Mouse (Mus musculus): Measurements from ENCODE around the gene Pnkp. TPM values are rescaled to one million over a fixed set of nuclear protein-coding genes. Genes with fewer than 3 reads are reported as not detected.

Pnkp gene
- polyA plus RNA-seq (2015; fragmentation: Nextera tagmentation; extraction: Ambion mirVana): 29.7 and 29.8 TPM in 2 replicates

GRCm38 (mm10) chr7:44857042-44857552 lies at the start of gene Pnkp:
TSS of gene Pnkp (plus strand) at chr7:44857139.
- H3K27me3 ChIP-seq: no peaks in the 10 kb centered on the region
- peak within 1 kb of the TSS; percentile 91 for H3K4me2 ChIP-seq
- ATAC-seq (ENCODE audit: insufficient number of reproducible peaks, low FRiP score, low TSS enrichment, low read depth): peak; percentile 31
- peaks cover 70% of the 10 kb centered on the region for H3K4me1 ChIP-seq
- peak within 1 kb of the TSS; percentile 95 for H3K27ac ChIP-seq
- WGBS: under 1% methylated on average over 32 of the region's 32 CpGs
- H3K9ac ChIP-seq: peak within 1 kb of the TSS; percentile 76
- peak within 1 kb of the TSS; percentile 68 for H3K4me3 ChIP-seq
- peaks cover 20% of the 10 kb centered on the region for H3K36me3 ChIP-seq
- H3K9me3 ChIP-seq: no peaks in the 10 kb centered on the region

GRCm38 (mm10) chr7:44808927-44809326 lies 48.0 kb upstream of the Pnkp start:
- no peaks in the 10 kb centered on the region for H3K27me3 ChIP-seq
- no peak overlapping the region for H3K4me2 ChIP-seq
- H3K4me1 ChIP-seq: no peaks in the 10 kb centered on the region
- no peak overlapping the region for H3K9ac ChIP-seq
- ATAC-seq (ENCODE audit: insufficient number of reproducible peaks, low FRiP score, low TSS enrichment, low read depth): no peak
- whole genome bisulfite sequencing: 77% methylated on average over 2 of the region's 2 CpGs
- H3K4me3 ChIP-seq: no peak overlapping the region
- no peak overlapping the region for H3K27ac ChIP-seq
- H3K9me3 ChIP-seq: no peaks in the 10 kb centered on the region
- H3K36me3 ChIP-seq: peaks cover 17% of the 10 kb centered on the region

DNA sequence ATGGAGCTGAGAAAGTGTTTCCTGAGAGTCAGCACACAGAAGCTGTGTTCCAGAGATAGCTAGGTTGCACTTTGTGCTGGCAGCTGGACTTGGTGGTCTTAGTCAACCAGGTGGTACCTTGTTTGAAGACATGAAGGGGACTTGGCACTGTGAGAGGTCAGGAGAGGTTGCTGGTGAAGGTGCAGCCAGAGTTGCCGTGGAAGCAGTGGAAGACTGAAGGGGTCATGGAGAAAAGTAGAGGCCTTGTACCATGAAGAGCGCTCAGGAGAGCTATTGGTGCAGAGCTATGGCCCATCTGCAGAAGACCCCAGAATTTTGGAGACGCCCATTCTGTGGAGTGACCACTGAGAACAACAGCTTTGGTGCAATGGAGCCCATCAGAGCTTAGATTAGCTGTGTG lies 47.5 kb upstream of the Pnkp start:
- H3K4me3 ChIP-seq: no peak overlapping the region
- H3K36me3 ChIP-seq: peaks cover 23% of the 10 kb centered on the region
- no peak overlapping the region for H3K9ac ChIP-seq
- ATAC-seq (ENCODE audit: insufficient number of reproducible peaks, low FRiP score, low TSS enrichment, low read depth): no peak
- H3K27me3 ChIP-seq: no peaks in the 10 kb centered on the region
- no peak overlapping the region for H3K27ac ChIP-seq
- H3K4me2 ChIP-seq: no peak overlapping the region
- no peaks in the 10 kb centered on the region for H3K4me1 ChIP-seq
- no peaks in the 10 kb centered on the region for H3K9me3 ChIP-seq
- 87% methylated on average over 3 of the region's 3 CpGs for WGBS

GRCm38 (mm10) chr7:44810365-44810764 lies 46.6 kb upstream of the Pnkp start:
- no peak for ATAC-seq (ENCODE audit: insufficient number of reproducible peaks, low FRiP score, low TSS enrichment, low read depth)
- Histone ChIP-seq H3K27me3 (no peaks in the 10 kb centered on the region), H3K4me1 (peaks cover 7% of the 10 kb centered on the region), H3K4me3 (no peak overlapping the region), H3K9ac (no peak overlapping the region), H3K9me3 (no peaks in the 10 kb centered on the region), H3K36me3 (peaks cover 25% of the 10 kb centered on the region), H3K4me2 (no peak overlapping the region), H3K27ac (no peak overlapping the region)
- WGBS: 76% methylated on average over 4 of the region's 4 CpGs

DNA sequence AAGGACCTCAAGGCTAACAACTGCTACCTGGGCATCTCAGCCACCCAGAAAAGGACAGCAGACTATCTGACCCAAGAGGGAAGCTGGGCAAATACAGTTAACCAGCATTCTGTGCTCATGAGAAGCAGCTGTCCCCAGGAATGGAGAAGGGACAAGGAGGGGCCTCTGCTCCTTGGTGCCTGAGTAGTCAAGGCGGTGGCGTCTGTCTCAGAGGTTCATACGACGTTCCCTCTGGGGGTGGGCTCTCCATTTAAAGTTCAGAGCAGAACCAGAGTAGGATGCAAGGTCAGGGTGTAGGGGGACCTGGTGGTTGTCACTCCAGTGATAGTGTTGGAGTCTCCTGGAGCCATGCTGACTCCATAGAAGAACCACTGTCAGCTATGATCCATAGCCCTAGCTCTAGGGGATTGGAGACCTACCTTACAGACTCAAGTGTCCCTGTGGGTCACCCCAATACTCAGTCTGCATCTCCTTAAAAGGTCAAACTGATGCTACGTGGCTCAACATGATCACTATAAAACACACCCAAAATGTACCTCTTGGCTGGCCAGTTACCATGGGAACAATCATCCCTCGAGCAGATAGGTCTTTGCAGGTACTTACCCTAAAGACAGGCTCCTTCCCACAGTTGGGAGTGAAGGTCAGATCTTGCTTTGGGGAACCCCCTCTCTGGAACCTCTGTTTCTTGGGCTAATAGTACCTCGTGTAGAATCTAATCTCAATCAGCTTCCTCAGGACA lies 46.0 kb upstream of the Pnkp start:
- no peak overlapping the region for H3K27ac ChIP-seq
- H3K4me3 ChIP-seq: no peak overlapping the region
- WGBS: 82% methylated on average over 7 of the region's 7 CpGs
- peaks cover 9% of the 10 kb centered on the region for H3K4me1 ChIP-seq
- H3K36me3 ChIP-seq: peaks cover 25% of the 10 kb centered on the region
- H3K9me3 ChIP-seq: no peaks in the 10 kb centered on the region
- no peak overlapping the region for H3K4me2 ChIP-seq
- no peaks in the 10 kb centered on the region for H3K27me3 ChIP-seq
- no peak for ATAC-seq (ENCODE audit: insufficient number of reproducible peaks, low FRiP score, low TSS enrichment, low read depth)
- H3K9ac ChIP-seq: no peak overlapping the region

DNA sequence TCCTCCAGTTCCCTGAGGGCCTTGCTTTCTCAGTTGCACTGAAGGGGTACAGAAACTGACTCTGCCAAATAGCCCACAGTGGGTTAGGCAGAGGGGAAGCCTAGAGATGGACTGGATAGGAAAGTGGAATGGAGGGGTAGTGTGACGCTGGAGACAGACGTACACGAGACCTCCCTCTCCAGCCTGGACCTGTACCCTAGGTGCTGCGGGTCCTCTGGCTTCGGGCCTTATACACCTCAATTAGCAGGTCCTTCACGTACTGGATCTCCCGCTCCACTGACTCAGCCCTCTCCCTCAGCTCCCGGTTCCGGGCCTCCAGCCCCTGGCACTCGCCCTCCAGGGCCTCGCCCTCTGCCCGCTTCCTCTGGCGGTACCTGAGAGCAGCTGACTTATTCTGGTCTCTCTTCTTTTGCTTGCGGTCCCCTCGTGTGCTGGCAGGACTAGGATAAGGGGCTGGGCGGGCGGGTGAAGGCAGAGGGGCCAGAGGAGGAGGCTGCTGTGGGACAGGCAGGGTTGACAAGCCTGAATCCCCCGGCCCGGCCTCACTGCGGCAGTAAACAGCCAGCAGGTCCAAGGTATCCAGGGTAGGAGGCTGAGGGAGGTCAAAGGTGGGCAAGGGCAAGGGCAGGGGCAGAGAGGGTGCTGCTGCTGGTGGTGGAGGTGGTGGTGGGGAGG lies 44.2 kb upstream of the Pnkp start:
- ATAC-seq (ENCODE audit: insufficient number of reproducible peaks, low FRiP score, low TSS enrichment, low read depth): no peak

DNA sequence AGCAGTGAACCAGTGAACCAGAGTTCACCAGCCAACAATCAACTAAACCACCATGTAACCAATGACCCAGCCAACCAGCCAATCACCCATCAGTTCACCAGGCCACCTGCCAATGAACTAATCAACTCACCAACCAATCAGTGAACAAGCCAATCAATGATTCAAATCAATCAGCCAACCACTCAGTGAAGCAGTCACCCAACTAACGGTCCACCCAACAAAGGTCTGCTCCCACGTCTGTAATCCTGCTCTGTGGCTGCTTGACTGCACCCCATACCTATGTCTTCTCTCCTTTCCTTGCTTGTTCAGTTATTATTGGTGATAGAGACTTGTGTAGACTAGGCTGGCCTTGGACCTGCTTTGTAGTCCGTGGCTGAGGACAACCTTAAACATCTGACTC lies 43.0 kb upstream of the Pnkp start:
- Histone ChIP-seq H3K9ac (no peak overlapping the region), H3K27me3 (no peaks in the 10 kb centered on the region), H3K9me3 (no peaks in the 10 kb centered on the region), H3K4me1 (peaks cover 29% of the 10 kb centered on the region), H3K4me3 (no peak overlapping the region), H3K27ac (no peak overlapping the region), H3K36me3 (peaks cover 25% of the 10 kb centered on the region), H3K4me2 (no peak overlapping the region)
- WGBS: 90% methylated on average over 3 of the region's 3 CpGs
- no peak for ATAC-seq (ENCODE audit: insufficient number of reproducible peaks, low FRiP score, low TSS enrichment, low read depth)

More for the DNA sequence above, 44.2 kb upstream of the Pnkp start:
- Histone ChIP-seq H3K9ac (no peak overlapping the region), H3K4me2 (no peak overlapping the region), H3K36me3 (peaks cover 25% of the 10 kb centered on the region), H3K4me3 (no peak overlapping the region), H3K27ac (no peak overlapping the region), H3K9me3 (no peaks in the 10 kb centered on the region), H3K4me1 (peaks cover 17% of the 10 kb centered on the region), H3K27me3 (no peaks in the 10 kb centered on the region)
- 87% methylated on average over 18 of the region's 20 CpGs for WGBS

DNA sequence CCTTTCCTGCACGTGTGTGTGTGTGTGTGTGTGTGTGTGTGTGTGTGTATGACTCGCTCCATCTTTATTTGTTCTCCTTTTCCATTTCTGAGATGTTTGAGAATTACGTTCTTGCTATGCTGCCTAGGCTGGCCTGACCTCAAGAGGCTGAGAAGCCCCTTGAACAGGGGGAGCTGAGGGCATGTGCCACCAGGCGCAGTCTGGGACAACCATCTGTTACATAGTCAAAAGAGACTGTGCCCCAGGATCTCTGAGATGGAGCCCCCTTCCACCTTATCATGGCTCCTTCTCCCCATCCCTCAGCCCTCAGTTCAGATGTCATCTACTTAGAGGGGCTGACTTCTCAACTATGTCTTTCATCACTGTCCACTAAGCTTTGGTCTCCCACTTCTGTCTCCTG lies 42.5 kb upstream of the Pnkp start:
- Histone ChIP-seq H3K4me2 (no peak overlapping the region), H3K4me3 (no peak overlapping the region), H3K4me1 (peaks cover 33% of the 10 kb centered on the region), H3K9me3 (no peaks in the 10 kb centered on the region), H3K27ac (no peak overlapping the region), H3K36me3 (peaks cover 25% of the 10 kb centered on the region), H3K9ac (no peak overlapping the region), H3K27me3 (no peaks in the 10 kb centered on the region)
- 99% methylated on average over 4 of the region's 4 CpGs for WGBS
- no peak for ATAC-seq (ENCODE audit: insufficient number of reproducible peaks, low FRiP score, low TSS enrichment, low read depth)

- no peak overlapping the region for H3K9ac ChIP-seq
- H3K9me3 ChIP-seq: no peaks in the 10 kb centered on the region
- peaks cover 39% of the 10 kb centered on the region for H3K4me1 ChIP-seq
- WGBS: 36% methylated on average over 14 of the region's 14 CpGs
- peak overlapping the region; percentile 86 for H3K4me3 ChIP-seq
- no peak for ATAC-seq (ENCODE audit: insufficient number of reproducible peaks, low FRiP score, low TSS enrichment, low read depth)
- no peaks in the 10 kb centered on the region for H3K27me3 ChIP-seq
- peak overlapping the region; percentile 98 for H3K27ac ChIP-seq
- H3K4me2 ChIP-seq: peak overlapping the region; percentile 71
- peaks cover 25% of the 10 kb centered on the region for H3K36me3 ChIP-seq
These were observed 41.9 kb upstream of the Pnkp start for GRCm38 (mm10) chr7:44814952-44815553.

- Histone ChIP-seq H3K27me3 (no peaks in the 10 kb centered on the region), H3K9me3 (no peaks in the 10 kb centered on the region), H3K27ac (peak within 1 kb of the TSS; percentile 98), H3K36me3 (peaks cover 25% of the 10 kb centered on the region), H3K4me2 (peak within 1 kb of the TSS; percentile 71), H3K4me1 (peaks cover 44% of the 10 kb centered on the region), H3K4me3 (peak within 1 kb of the TSS; percentile 86), H3K9ac (peak within 1 kb of the TSS; percentile 92)
- WGBS: under 1% methylated on average over 57 of the region's 62 CpGs
- peak; percentile 92 for ATAC-seq (ENCODE audit: insufficient number of reproducible peaks, low FRiP score, low TSS enrichment, low read depth)
These were observed 41.0 kb upstream of the Pnkp start, which contains the start of the genes Nup62 and Il4i1 for GRCm38 (mm10) chr7:44815721-44816469. TSS of gene Nup62 (plus strand) at chr7:44816088. TSS of gene Il4i1 (plus strand) at chr7:44816387.

DNA sequence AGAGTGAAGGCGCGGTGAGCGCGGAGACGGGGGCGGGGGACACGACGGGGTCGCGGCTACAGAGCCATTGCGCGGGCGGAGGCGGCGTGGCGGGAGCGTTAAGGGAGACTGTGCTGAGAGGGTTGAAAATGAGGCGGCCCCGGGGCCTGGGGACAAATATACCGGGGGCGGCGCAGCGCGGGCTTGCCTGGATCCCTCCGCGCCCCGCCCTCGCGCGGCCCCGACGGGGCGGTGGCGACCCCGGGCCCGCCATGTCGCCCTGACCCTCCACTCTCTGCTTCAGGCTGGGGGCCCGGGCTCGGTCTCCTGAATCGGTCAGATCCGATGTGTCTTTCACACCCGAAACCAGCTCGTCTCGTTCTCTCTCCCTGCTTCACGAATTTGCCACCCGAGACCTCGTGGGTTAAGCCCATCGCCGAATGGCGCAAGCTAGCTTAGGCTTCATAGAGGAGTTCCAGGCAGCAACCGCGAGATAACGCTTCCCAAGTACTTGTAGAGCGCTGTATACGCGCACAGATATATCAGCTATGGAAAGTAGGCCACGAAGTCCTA lies 40.4 kb upstream of the Pnkp start, which contains the start of gene Atf5:
Atf5 (minus strand) TSS at position 189 of the 552 bp plus-strand sequence.
- Histone ChIP-seq H3K27ac (peak within 1 kb of the TSS; percentile 98), H3K9ac (peak within 1 kb of the TSS; percentile 92), H3K27me3 (no peaks in the 10 kb centered on the region), H3K9me3 (no peaks in the 10 kb centered on the region), H3K36me3 (peaks cover 24% of the 10 kb centered on the region), H3K4me1 (peaks cover 50% of the 10 kb centered on the region), H3K4me2 (peak within 1 kb of the TSS; percentile 71), H3K4me3 (peak within 1 kb of the TSS; percentile 86)
- WGBS: under 1% methylated on average over 49 of the region's 57 CpGs
- ATAC-seq (ENCODE audit: insufficient number of reproducible peaks, low FRiP score, low TSS enrichment, low read depth): peak; percentile 17; the same call in 1 of the 2 replicates

Measured in limb, embryonic 15.5 days (tissue).